Mouse (Mus musculus): Measurements from ENCODE around the gene Smyd4. TPM values are rescaled to one million over a fixed set of nuclear protein-coding genes. Genes with fewer than 3 reads are reported as not detected.
A peak's percentile ranks its signal among the peaks of the same experiment; 100 is the strongest.

Smyd4 gene
- total RNA-seq, 2 experiments from 2014 or later = 5.9 to 7.2 TPM

DNA sequence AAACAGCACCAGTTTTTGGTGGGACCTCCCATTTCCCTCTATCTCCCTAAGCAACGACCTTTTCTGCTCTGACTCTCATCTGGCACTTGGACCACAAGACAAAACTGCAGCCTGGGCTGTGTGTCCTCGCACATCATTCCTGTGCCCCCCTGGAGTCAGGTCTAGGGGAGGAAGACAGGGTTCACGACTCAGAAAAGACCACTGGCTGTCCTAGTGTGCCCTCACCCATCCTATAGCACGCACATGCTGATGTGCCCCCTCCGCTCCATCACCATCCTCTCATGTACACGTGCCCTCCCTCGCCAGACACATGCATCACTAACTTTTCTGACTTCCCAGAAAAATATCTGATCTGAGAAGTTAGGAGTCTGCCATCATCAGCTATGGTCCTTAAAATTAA is 71.8 kb downstream of the Smyd4 start:
- no peak for DNase-seq

DNA sequence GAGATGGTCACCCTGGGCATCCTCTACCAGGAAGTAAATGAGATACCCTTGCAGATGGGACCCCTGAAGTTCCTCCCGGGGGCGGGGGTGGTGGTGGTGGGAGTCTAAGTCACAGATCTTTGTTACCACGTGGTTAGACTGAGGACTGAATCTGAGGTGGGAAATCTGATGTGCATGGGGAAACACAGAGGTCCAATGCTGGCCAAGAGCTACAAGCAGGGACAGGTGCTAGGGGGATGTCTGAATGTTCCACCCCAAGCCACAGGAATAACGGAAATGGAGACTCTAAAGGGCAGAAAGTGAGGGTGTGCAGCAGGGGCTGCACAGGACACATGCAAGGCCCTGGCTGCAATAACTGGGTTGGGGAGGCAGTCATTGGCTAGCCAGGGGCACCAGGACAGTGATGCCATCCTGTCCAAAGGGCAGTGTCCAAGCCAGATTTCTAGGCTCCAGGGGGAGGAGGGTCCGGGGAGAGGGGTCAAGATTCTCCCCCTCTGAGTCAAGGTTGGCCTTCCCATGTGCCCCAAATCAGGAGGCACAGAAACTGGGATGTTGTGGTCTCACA is 72.7 kb downstream of the Smyd4 start:
- no peak for DNase-seq

DNA sequence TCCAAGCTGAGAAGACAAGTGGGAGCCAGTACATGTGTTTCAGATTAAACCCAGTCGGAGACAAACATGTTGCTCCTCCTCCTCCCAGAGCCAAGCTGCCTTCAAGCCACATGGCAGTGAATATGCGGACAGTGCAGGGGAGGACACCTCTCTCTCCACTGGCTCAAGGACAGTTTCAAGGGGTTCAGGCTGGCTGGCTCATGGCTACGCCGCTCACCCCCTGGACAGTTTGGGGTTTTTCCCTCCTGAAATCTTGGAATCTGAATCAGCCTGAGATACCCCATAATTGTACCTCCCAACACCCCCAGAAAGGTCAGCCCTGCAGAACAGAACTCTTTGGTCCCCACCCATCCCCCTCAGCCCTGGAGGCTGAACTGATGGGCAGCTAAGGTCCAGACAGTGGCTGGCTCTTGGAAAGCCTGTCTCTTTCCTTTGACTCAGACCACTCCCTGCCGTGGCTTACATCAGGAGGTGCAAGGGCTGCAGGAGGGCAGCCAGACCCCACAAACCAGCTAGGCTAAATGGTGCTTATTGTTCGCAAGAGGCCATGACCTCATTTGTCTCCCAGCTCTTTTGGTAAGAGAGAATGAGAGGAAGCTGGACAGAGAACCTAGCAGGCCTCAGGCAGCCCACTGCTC is 73.3 kb downstream of the Smyd4 start:
- peak in 1 of 2 experiments; percentile 22 for DNase-seq

- DNase-seq = no peak
Observed at GRCm38 (mm10) chr11:75422013-75422792, 74.0 kb downstream of the Smyd4 start, which contains the start of gene Serpinf1. Gene Serpinf1, minus strand, starts transcription at chr11:75422701.

DNA sequence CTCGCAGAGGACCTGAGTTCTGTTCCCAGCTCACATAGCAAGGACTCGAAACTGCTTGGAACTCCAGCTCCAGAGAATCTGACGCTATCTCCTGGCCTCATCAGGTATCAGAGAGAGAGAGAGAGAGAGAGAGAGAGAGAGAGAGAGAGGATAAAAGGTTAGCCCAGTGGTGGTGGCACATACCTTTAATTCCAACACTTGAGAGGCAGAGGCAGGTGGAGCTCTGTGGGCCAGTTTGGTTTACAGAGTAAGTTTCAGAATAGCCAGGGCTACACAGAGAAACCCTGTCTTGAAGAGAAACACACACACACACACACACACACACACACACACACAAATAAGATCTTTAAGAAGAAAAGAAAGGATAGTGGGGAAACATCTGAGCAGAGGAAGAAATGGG is 74.9 kb downstream of the Smyd4 start:
- no peak for DNase-seq

DNA sequence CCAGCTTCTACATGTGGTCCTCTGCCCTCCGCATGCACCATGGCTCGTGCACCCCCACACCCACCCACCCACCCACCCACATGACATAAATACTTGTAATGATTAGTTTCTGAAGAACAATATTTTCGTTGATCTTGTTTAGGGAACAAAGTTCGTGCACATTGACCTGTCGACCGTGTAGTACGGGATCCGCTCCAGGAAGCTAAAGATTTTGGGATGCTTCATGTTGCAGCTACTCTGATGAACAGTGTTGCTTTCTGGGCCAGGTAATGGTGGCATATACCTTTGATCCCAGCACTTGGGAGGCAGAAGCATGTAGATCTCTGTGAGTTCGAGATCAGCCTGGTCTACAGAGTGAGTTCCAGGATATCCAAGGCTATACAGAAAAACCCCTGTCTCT is 75.8 kb downstream of the Smyd4 start:
- no peak for DNase-seq

DNA sequence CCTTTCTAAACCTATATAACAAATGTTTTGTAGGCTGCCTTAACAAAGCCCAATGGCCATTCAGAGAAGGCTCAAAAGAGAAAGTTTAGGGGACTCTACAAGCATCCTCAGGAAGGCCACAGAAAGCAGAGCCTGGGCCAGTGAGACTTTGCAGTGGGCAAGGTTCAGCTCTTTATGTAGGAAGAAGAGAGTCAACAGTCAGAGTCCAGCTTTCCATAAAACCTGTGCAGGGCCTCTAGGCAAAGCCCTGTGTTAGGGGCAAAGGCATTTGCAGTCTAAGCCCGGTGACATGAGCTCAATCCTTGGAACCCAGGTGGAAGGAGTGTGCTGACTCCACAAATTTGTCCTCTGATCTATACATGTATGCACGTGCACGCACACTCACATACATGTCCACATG is 76.2 kb downstream of the Smyd4 start:
- DNase-seq = no peak

- DNase-seq = peak in 1 of 2 experiments; percentile 46
Observed at GRCm38 (mm10) chr11:75429019-75429705, 80.9 kb downstream of the Smyd4 start.

DNA sequence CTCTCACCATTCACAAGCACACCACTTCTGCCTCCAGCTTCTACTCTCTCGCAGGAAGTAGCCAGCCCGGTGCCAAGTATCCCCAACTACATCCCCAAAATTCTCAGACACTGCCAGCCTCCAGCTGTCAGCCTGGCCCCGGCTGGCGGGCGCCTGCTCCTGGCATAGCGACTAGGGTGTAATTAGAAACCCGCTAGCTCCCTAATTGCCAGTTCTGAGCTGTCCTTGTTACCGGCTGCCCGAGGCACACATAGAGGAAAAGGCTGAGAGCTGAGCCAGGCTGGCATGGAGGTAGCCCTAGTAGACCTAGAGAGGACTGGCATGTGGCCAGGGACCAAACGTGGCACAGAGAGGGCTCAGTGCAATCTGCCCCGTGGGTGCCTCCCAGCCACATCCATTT is 83.1 kb downstream of the Smyd4 start:
- DNase-seq = peak in 1 of 2 experiments; percentile 26

DNA sequence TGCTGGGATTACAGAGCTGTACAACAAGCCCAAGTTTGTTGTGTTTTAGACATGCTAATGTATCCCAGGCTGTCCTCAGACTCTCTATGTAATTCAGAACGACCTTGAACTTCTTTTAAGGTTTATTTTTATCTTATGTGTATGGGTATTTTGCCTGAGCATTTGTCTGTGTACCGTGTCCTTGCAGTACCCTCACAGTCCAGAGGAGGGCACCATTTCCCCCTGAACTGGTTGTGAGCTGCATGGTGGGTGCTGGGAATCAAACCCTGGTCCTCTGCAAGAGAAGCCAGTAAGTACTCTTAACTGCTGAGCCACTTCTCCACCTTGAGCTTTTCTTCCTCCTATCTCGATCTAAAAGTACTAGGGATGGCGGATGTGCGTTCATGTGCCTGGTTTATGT is 85.9 kb downstream of the Smyd4 start:
- DNase-seq = no peak

- DNase-seq = no peak
Observed at GRCm38 (mm10) chr11:75438194-75438593, 90.0 kb downstream of the Smyd4 start.

- no peak for DNase-seq
Observed at GRCm38 (mm10) chr11:75438804-75439203, 90.6 kb downstream of the Smyd4 start.

- no peak for DNase-seq
Observed at GRCm38 (mm10) chr11:75439363-75439762, 91.1 kb downstream of the Smyd4 start, which contains the start of gene Serpinf2. Gene Serpinf2, minus strand, starts transcription at chr11:75439591.

- no peak for DNase-seq
Observed at GRCm38 (mm10) chr11:75439951-75440350, 91.7 kb downstream of the Smyd4 start.

GRCm38 (mm10) chr11:75441034-75441433 is 92.8 kb downstream of the Smyd4 start:
- no peak for DNase-seq

DNA sequence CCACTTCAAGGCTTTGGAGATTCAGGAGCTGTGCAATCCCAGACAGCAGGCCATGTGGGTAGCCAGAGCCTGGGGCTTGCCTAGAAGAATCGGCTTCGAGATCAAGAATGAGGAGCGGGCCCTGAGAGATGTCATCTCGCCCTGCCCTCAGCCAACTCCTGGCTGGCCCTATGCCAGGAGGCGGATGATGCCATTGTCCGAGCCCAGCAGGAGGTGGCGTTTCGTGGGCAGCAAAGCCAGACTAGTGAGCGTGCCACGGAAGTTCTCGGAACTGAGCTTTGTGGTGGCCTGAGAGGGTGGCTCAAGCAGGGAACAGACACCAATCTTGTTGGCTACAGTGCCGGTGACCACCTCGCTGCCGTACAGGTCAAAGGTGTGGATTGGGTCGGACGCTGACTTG is 93.4 kb downstream of the Smyd4 start:
- no peak for DNase-seq

GRCm38 (mm10) chr11:75443711-75444110 is 95.5 kb downstream of the Smyd4 start:
- DNase-seq = no peak

- no peak for DNase-seq
Observed at GRCm38 (mm10) chr11:75448575-75448974, 100.3 kb downstream of the Smyd4 start.

- no peak for DNase-seq
Observed at GRCm38 (mm10) chr11:75449695-75450094, 101.5 kb downstream of the Smyd4 start.

DNA sequence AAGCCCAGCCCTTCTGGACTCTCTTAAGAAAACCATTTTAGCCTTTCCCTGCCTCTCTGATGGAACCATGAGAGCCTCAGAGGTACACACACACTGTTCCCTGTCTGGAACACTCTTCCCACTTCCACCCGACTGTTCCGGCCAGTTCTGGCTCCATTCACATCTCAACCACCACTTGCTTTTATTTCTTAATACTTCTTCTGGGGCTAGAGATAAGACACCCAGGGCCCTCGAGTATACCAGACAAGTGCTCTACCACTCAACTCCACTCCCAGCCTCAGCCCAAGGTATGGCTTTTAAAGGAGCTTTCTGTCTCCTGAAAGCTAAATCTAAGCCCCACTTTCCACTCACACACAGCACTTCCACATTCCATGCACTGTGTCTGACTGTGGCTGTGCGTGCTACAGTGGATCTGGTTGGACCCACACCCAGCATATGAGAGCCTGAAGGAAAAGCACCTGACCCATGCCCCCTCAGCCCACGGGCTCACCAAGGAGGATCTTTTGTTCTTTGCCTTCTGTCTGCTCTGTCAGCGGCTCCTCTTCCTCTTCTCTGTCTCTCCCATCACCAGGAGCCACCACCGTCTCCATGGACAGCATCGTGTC is 102.2 kb downstream of the Smyd4 start:
- DNase-seq = no peak

DNA sequence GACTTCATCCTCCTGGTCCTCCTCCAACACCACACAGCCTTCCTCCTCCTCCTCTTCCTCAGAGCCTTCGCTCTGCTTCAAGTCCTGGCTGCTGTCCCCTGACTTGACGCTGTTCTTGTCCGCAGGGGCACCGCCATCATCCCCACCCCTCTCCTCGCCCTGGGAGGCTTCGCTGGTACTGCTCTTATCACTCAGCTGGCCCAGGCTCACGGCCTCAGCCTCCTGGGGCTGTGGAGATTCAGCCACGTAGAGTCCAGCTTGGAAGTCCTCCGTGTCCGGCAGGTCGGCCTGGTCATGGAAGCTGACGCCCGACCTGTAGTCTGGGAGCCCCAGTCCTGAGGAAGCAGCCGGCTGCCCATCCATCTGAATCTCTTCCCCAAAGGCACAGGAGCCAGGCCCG is 102.7 kb downstream of the Smyd4 start:
- DNase-seq = no peak

- DNase-seq = no peak
Observed at GRCm38 (mm10) chr11:75452081-75452480, 103.8 kb downstream of the Smyd4 start.

All from heart, adult 18-20 months (tissue).